Mouse (Mus musculus) liver, postnatal 0 days (tissue): ENCODE results near the gene Cyth1. TPM values are rescaled to one million over a fixed set of nuclear protein-coding genes. Genes with fewer than 3 reads are reported as not detected.

ENCODE experiments used
- ATAC-seq: fragments of 200-750 bp; cut with Nextera tagmentation; 2 replicates; pipeline ENCODE4 v1.8.0; 2017; ENCODE audit warnings: mild to moderate bottlenecking, moderate library complexity
- DNase-seq: peaks from one replicate; pipeline ENCODE4 v3.0.0-alpha.2; 2016
- H3K27ac ChIP-seq: fragments of 300-500 bp; sonication (generic); 2 replicates; pipeline ENCODE4 v1.5.1; 2014; ENCODE audit warnings: antibody characterized with exemption, moderate library complexity, mild to moderate bottlenecking, low read depth
- H3K27me3 ChIP-seq: fragments of 300-500 bp; sonication (generic); 2 replicates; pipeline ENCODE4 v1.6.1; 2014; ENCODE audit warnings: low read length, control low read depth, mixed read lengths; ENCODE audit not compliant: insufficient read depth
- H3K36me3 ChIP-seq: fragments of 300-500 bp; sonication (generic); replicated peaks from 2 replicates; pipeline ENCODE4 v1.6.1; 2014; ENCODE audit warnings: mild to moderate bottlenecking, control low read depth, low read length, moderate library complexity, mixed read lengths; ENCODE audit not compliant: insufficient read depth
- H3K4me1 ChIP-seq: fragments of 300-500 bp; sonication (generic); 2 replicates; pipeline ENCODE4 v1.6.1; 2014; ENCODE audit warnings: antibody characterized with exemption, mild to moderate bottlenecking, control low read depth; ENCODE audit not compliant: insufficient read depth
- H3K4me2 ChIP-seq: fragments of 300-500 bp; sonication (generic); 2 replicates; pipeline ENCODE4 v1.6.1; 2014; ENCODE audit warnings: low read depth, mild to moderate bottlenecking, low read length, moderate library complexity, mixed read lengths
- H3K4me3 ChIP-seq: fragments of 300-500 bp; sonication (generic); 2 replicates; pipeline ENCODE4 v1.5.1; 2014; ENCODE audit warnings: low read depth, low read length
- H3K9ac ChIP-seq: fragments of 300-500 bp; sonication (generic); replicated peaks from 2 replicates; pipeline ENCODE4 v1.6.1; 2014; ENCODE audit warnings: mild to moderate bottlenecking, moderate library complexity
- H3K9me3 ChIP-seq: fragments of 300-500 bp; sonication (generic); 2 replicates; pipeline ENCODE4 v1.6.1; 2016; ENCODE audit warnings: mild to moderate bottlenecking, control low read depth, low read length, mixed read lengths
- CTCF ChIP-seq: sonication (generic); IDR thresholded peaks from 2 replicates; pipeline ENCODE4 v1.5.1; 2016; ENCODE audit warnings: antibody characterized with exemption, low read depth
- EP300 ChIP-seq: IDR thresholded peaks from 2 replicates; pipeline ENCODE4 v1.6.1; 2016; ENCODE audit warnings: antibody characterized with exemption, low read depth, mild to moderate bottlenecking
- WGBS: fragments of 180-500 bp; shearing (Covaris S2); extraction: QIAGEN DNeasy Blood & Tissue Kit; methylation state at CpG from one replicate; pipeline ENCODE4 v1.1.7; 2014; ENCODE audit not compliant: insufficient replicate concordance; 5-methylcytosine and 5-hydroxymethylcytosine counted together
- polyA plus RNA-seq: library from polyadenylated mRNA; unstranded; fragments of >200 nt; fragmentation: Nextera tagmentation; extraction: Ambion mirVana; gene quantifications from 2 replicates; pipeline ENCODE4 v1.2.1, GENCODE M21; 2015

The Cyth1 gene
- polyA plus RNA-seq, 1 experiment from 2014 or later: 7.0 TPM

DNA sequence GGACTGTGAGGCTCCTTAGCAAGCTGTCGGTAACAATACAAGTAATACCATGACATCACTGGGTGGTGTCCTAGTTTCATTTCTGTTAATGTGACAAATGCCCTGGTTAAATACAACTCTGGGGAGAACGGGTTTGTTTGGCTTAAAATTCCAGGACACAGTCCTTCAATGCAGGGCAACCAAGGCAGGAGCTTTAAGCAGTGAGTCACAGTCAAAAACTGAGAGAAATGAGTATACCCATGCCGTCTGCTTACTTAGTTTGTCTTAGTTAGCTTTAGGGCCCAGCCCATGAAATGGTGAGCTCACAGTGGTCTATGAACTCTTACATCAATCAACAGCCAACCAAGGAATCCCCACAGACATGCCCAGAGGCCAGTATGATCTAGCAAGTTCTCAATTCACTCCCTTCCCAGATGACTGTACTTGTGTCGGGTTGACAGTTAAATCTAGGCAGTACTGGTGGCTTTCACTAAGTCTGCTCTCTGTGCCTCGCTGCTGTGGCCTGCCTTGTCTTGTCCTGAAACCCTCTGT, 32.4 kb downstream of the Cyth1 start:
- TF ChIP-seq CTCF (no peak), EP300 (no peak)
- Histone ChIP-seq H3K9ac (0 out of 2 replicates have a peak overlapping the region, but pooled peaks have one; percentile 16), H3K36me3 (no peaks in the 10 kb centered on the region), H3K27me3 (no peaks in the 10 kb centered on the region), H3K4me3 (no peak overlapping the region), H3K4me2 (no peak overlapping the region), H3K9me3 (no peaks in the 10 kb centered on the region), H3K27ac (0 out of 2 replicates have a peak overlapping the region, but pooled peaks have one; percentile 44), H3K4me1 (peaks cover 31% of the 10 kb centered on the region)
- no peak for DNase-seq
- no peak for ATAC-seq
- 58% methylated on average over 5 of the region's 5 CpGs for WGBS

- H3K27me3 ChIP-seq: no peaks in the 10 kb centered on the region
- H3K4me2 ChIP-seq: peak overlapping the region; percentile 55
- ATAC-seq (peak; percentile 82), DNase-seq (peak; percentile 65)
- no peaks in the 10 kb centered on the region for H3K36me3 ChIP-seq
- H3K27ac ChIP-seq: peak overlapping the region; percentile 97
- no peaks in the 10 kb centered on the region for H3K9me3 ChIP-seq
- H3K9ac ChIP-seq: peak overlapping the region; percentile 65
- peak overlapping the region; percentile 33 for H3K4me3 ChIP-seq
- WGBS: 34% methylated on average over 7 of the region's 7 CpGs
- TF ChIP-seq EP300 (no peak), CTCF (no peak)
- H3K4me1 ChIP-seq: peaks cover 60% of the 10 kb centered on the region
These were observed 35.7 kb downstream of the Cyth1 start for GRCm38 (mm10) chr11:118212636-118213112.

- WGBS: 27% methylated on average over 10 of the region's 10 CpGs
- H3K27me3 ChIP-seq: no peaks in the 10 kb centered on the region
- peak overlapping the region; percentile 97 for H3K27ac ChIP-seq
- peaks cover 64% of the 10 kb centered on the region for H3K4me1 ChIP-seq
- no peaks in the 10 kb centered on the region for H3K36me3 ChIP-seq
- H3K4me2 ChIP-seq: peak overlapping the region; percentile 55
- DNase-seq (peak; percentile 70), ATAC-seq (peak; percentile 64)
- no peaks in the 10 kb centered on the region for H3K9me3 ChIP-seq
- peak overlapping the region; percentile 33 for H3K4me3 ChIP-seq
- no peak for TF ChIP-seq EP300
- peak overlapping the region; percentile 65 for H3K9ac ChIP-seq
These were observed 36.4 kb downstream of the Cyth1 start for GRCm38 (mm10) chr11:118211749-118212635.

- Histone ChIP-seq H3K36me3 (no peaks in the 10 kb centered on the region), H3K4me1 (peaks cover 66% of the 10 kb centered on the region), H3K4me2 (peak overlapping the region; percentile 55), H3K4me3 (peak overlapping the region; percentile 33; the same call in 1 of the 2 replicates), H3K9ac (peak overlapping the region; percentile 65), H3K27me3 (no peaks in the 10 kb centered on the region), H3K9me3 (no peaks in the 10 kb centered on the region), H3K27ac (peak overlapping the region; percentile 97)
- 51% methylated on average over 5 of the region's 5 CpGs for WGBS
- ATAC-seq (peak; percentile 65), DNase-seq (peak; percentile 60)
- TF ChIP-seq EP300: 0 out of 2 replicates have a peak, but pooled peaks have one; percentile 10
- no peak for TF ChIP-seq CTCF
These were observed 37.4 kb downstream of the Cyth1 start for GRCm38 (mm10) chr11:118210962-118211361.

- Histone ChIP-seq H3K27me3 (no peaks in the 10 kb centered on the region), H3K9me3 (no peaks in the 10 kb centered on the region), H3K36me3 (no peaks in the 10 kb centered on the region; the same call in 1 of the 2 replicates), H3K4me3 (no peak overlapping the region), H3K27ac (peak overlapping the region; percentile 97), H3K9ac (peak overlapping the region; percentile 17; the same call in 1 of the 2 replicates), H3K4me2 (peak overlapping the region; percentile 55), H3K4me1 (peaks cover 61% of the 10 kb centered on the region)
- WGBS: 78% methylated on average over 4 of the region's 4 CpGs
- DNase-seq (no peak), ATAC-seq (no peak)
- TF ChIP-seq EP300: no peak
- no peak for TF ChIP-seq CTCF
These were observed 38.3 kb downstream of the Cyth1 start for GRCm38 (mm10) chr11:118210116-118210515.

- Histone ChIP-seq H3K4me1 (peaks cover 61% of the 10 kb centered on the region), H3K36me3 (no peaks in the 10 kb centered on the region; the same call in 1 of the 2 replicates), H3K27me3 (no peaks in the 10 kb centered on the region), H3K9ac (no peak overlapping the region; the same call in 1 of the 2 replicates), H3K4me2 (no peak overlapping the region), H3K4me3 (no peak overlapping the region), H3K9me3 (no peaks in the 10 kb centered on the region), H3K27ac (peak overlapping the region; percentile 97)
- 76% methylated on average over 3 of the region's 3 CpGs for WGBS
- TF ChIP-seq CTCF: no peak
- no peak for TF ChIP-seq EP300
- DNase-seq (no peak), ATAC-seq (no peak)
These were observed 39.0 kb downstream of the Cyth1 start for GRCm38 (mm10) chr11:118209376-118209775.
